Mouse (Mus musculus) CD4-positive, CD25-positive, alpha-beta regulatory T cell, adult 4 months (primary cell): Measurements from ENCODE around the gene Crybg2. TPM values are rescaled to one million over a fixed set of nuclear protein-coding genes. Genes with fewer than 3 reads are reported as not detected.

ENCODE experiments used
- ATAC-seq: one replicate; pipeline ENCODE4 v1.8.0; 2017
- polyA plus RNA-seq, 2 experiments: library from polyadenylated mRNA; unstranded; fragments of 100-300 nt; shearing (Covaris generic); gene quantifications; one replicate each; pipeline ENCODE4 v1.2.1; 2017

Gene Crybg2
- polyA plus RNA-seq, 2 experiments from 2014 or later: 20.9 to 28.2 TPM

DNA sequence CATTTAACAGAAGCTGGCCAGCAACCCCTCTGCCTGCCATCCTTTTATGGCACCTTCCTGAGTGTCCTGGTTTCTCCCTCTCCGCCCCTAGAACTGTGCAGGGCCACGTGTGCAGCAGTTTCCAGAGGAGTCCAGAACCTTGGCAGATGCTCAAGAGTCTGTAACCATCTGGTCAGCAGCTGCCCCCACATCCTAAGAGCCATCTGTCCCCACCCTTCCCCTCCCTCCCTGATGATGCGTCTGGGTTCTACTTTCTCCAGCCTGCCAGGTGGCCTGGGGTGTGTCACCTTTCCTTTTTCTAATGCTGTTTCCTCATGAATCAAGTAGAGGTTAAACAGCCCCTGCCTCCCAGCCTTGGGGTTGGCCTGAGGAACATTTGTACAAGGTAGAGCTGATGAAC lies 61.7 kb downstream of the Crybg2 start:
- ATAC-seq: no peak

DNA sequence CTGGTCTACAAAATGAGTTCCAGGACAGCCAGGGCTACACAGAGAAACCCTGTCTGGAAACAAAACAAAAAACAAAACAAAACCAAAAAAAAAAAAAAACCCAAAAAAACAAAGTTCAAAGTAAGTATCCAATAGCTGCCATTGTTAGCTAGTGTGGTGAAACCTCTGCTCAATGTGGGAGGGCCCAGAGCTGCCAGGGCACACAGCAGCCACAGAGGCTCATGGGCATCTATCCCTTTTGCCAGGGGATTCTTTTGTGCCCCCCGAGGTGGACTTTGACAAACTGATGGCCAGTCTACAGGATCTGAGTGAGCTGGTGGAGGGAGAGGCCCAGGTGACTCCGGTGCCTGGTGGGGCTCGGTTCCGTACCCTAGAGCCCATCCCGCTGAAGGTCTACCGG lies 62.5 kb downstream of the Crybg2 start:
- no peak for ATAC-seq

DNA sequence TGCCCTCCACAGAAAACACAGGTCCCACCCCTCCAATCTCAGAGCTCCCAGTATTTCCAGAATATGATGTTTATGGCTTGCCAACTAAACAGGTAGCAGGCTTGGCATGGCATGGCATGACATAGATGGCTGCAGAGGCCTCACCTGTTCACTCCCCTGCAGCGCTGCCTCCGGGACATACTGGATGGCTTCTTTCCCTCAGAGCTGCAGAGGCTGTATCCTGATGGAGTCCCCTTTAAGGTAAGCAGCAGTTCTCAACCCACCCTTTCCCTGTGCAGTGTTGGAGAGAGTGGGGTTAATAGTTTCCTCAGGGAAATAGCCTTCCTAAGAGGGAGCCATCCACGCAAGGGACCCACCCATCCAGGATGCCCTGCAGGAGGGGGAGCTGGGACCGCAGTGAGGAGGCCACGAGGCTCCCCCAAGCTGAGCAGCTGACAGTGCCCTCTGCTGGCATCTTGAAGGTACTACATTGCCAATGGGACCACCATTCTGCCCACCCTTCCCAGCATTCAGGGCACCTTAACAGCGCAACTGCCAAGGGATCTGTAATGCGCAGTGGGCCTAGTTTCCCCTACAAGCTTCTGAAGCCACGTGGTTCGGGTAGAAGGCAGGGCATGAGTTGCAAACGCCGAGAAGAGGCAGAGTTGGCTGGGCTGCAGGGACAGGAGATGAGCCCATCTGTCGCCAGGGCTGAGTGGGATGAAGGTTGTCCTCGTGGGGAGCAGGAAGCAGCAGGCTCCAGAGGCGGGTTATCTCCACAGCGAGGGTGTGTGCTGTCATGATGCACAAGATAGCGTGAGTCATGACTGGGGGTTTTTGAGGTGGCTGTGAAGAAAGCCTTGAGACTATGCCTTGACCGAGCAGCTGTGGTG lies 63.3 kb downstream of the Crybg2 start:
- peak; percentile 40 for ATAC-seq

DNA sequence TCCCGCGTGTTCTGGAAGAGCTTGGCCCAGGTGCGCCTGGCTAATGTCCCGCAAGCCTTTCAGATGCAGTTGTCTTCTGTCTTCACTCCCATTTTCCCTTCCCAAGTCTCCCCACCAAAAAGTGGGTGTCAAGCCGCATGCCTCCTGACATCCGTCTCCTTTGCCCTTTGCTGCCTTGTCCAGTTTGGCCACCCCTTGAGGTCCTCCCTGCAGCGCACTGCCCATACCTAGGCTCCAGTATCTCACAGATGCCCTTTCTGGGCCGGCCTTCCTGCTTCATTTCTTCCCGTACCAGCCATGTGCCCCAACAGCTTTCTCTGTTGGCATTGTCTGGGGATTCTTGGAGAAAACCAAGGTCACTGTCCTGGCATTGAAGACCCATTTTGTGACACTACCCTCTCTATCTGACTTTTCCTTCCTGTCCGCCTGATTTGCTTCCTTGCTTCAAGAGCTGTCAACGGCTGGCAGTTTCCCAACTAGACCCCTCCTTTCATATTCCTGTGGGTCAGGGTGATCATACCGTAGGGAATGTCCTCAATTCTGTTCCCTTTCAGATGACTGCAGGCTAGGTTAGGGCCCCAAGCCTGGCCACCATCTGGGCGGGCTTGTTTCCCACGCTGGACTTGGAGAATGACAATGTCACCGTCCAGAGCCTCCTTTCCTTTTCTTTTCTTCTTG lies 64.9 kb downstream of the Crybg2 start:
- no peak for ATAC-seq

DNA sequence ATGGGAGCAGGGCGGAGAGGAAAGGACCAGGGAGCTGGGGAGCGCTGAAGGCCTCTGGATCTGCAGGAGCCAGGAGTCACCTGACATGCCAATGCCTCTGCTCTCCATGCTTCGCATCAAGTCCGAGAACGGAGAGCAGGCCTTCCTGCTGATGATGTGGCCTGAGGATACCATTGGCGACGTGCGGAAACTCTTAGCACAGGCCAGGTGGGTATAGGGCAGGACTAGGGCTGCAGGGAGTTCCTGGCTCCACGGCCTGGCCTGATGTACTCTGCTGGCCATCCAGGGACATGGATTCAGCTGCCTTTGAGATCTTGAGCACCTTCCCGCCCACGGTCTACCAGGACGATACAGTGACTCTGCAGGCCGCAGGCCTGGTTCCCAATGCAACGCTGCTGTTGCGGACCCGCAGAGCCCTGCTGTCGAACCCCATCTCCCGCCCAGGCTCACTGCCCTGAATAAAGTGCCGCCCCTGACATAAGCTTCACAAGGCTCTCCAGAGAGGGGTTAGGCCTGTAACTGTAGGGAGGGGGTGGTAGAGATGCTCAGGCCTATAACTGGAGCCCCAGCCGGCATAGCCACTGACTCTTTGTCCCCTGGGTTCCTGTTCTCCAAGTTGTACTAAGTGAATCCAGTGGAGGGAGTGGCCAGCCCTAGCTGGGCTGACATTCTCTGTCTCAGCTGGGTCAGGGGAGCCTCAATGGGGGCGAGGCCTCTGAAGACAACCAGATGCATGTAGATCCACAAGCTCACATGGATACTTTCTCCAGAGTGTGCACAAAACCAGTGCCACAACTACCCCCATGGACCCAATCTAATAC lies 65.9 kb downstream of the Crybg2 start:
- no peak for ATAC-seq

DNA sequence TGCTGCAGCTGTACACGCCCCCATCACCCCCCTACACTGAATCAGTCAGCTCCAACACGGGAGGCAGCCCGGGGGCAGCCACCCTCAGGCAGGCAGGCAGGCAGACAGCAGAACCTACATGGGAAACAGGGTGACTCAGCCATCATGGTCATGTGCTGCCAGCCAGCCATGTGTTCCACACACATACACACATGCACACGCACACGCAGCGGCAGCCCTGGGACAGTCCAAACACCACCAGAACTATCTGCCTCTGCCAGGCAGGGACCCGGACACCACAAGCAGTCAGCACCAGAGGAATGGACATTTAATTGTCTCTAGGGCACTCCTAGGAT lies 66.5 kb downstream of the Crybg2 start:
- ATAC-seq: no peak

DNA sequence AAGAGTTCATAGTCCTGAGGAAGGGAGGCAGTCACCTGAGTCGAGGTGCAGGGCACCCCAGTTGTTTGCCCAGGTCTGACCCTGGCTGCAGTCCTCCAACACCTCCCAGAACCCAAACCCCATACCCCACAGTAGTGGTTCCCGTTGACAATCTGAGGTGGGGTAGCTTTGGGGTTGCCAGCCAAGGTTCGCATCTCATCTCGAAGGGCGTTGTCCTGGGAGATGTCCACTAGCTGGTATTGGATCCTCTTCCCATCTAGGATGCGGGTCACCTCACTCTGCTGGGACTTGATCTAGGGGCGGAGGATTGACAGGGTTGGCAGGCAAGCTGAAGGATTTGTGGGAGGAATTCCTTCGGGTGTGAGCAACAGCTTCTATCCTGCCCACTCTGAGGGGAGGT lies 67.2 kb downstream of the Crybg2 start:
- no peak for ATAC-seq

DNA sequence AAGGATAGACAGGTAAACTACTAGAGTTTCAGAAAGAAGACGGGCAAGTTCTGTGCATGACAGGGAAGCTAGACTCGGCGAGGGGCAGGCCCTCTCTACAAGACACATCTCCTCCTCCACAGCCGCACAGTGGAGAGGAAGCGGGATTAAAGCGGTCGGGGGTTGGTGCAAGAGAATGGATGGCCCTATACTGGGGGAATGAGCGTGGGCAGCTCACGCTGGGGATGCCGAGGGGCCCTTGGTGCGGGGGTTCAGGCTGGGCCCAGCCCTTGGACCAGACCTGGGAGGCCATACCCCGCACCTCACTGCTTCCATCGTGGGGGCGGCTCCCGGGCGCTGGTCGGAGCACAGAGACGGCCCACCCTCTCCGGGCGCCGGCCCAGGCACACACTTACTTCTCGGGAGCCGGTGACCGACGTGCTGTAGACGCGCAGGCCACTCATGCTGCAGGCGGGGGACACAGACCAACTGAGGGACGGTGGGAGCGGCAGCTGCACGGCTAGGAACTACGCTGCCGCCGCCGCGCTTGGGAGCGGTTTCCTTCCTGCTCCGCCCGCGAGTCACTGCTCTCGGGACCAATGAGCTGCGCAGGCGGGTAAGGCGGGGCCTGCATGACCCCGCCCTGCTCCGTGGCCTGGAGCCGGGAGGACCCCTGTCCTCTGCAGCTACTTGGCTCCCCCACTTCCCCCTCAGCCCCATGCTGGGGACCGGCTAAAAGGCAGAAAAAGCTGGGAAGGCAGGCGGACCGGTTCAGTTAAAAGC lies 67.8 kb downstream of the Crybg2 start, which contains the start of gene Sh3bgrl3:
Gene Sh3bgrl3, minus strand, starts transcription at position 569 of the 762 bp plus-strand sequence.
- peak; percentile 85 for ATAC-seq

DNA sequence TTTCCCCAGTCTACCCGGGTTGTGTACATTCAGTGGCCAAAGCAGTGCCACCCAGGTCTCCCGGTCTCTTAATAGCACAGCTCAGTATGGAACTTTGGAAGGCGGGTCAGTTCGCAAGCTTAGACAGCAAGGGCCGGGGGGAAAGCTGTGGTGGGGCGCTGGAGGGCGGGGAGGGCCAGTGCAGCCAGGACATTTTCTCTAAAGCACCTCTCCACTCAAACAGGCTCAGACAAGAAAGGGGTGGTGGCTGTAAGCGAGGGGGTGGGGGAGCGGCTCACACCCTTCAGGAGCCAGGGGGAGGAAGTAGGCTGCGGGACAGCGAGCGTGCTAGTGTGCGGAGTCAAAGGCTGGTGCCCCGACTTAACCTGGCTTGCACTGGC lies 68.4 kb downstream of the Crybg2 start:
- ATAC-seq: peak; percentile 43

DNA sequence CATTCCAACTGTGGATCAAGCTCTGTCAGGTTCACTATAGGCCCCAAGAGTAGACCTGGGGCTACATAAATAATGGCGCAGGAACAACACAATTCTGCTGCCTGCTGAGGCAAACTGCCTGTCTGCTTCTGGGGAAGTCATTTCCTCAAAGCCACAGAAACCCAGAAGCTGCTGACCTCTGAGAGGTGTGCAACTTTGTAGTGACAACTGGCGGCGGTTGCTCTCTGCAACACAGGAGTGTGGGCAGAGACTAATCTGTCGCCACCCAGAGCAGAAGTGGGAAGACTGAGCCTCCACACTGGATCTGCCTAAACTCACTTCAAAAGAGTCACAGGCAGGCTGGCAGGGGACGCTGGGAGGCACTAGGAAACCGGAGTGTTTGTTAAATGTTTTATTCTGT lies 68.9 kb downstream of the Crybg2 start:
- ATAC-seq: no peak

DNA sequence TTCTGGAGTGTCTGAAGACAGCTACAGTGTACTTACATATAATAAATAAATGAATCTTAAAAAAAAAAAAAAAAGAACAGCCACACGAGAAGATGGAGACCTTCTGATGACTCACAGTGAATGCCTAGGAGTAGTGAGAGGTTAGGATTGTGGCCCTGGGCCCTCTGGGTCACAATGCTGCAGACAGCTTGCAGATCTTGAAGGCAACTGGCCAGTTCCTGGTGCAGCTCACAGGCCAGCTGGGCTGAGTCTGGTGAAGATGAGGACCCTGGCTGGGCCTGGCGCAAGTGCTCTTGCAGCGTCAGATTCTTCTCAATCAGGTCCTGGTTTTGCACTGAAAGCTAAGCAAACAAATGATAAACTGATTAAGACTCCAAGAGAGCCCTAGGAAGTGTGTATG lies 71.5 kb downstream of the Crybg2 start:
- ATAC-seq: no peak

DNA sequence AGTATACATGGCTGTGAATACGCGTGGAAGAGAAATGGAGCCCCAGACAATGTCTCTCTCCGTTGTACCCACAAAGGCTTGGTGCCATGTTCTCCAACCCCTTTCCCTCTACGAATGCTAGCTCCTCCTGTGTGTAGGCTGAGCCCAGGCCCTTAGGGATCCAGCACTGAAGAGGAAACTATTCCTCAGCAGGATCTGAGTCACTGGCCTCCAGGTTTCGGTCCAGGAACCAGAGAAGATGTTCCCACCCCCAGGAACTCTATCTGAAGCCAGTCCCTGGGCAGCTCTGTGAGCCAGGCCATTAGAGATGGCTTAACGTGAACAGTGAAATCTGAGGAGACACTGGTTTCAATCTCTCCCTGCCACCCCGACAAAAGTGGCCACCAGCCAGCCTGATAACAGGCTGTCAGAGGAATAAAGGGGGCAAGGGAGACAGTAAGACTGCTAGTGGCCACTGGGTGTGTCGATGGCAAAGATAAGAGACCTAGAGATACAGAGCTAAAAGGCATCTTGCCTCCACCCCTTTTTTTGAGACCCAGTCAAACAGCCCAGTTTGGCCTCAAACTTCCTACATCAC lies 72.0 kb downstream of the Crybg2 start:
- no peak for ATAC-seq

DNA sequence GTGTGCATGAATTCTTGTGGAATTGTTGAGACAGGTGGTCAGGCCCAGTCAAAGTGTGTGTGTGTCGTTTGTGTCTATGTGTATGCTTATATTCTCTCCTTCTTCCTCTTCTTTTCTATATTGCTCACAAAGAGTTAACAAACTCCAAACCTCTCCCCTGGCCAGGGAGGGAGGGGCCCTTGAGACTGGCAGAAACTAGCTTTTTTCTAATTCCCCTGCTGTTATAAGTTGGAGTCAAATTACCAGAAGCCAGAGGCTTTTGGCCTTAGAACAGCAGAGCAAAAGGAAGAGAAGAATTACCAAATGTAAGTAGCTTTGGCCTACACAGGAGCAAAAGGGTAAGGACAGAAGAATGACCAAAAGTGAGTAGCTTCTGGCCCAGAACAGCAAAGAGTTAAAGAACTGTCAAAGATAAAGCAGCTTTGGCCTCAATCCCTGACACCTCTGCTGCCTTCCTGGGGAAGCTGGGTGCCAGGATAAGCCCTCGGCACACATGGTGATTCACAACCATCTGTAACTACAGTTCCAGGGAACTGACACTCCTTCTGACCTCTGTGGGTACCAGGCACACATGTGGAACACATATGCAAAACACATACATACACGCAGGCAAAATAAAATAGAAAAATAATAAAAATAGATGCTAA lies 75.8 kb downstream of the Crybg2 start:
- ATAC-seq: no peak

DNA sequence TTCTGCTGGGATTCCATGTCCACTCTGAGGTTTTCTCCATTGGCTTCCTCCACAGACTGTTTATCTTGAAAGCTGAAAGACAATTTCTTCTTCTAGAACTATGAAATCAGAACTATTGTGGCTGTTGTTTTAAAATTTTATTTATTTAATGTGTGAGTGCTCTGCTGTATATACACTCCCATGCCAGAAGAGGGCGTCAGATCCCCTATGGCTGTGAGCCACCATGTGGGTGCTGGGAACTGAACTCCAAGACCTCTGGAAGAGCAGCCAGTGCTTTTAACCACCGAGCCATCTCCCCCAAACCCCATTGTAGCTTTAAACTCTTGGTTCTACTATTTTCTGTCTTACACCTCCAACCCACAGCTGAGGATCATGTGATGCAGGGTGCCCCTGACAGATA lies 78.2 kb downstream of the Crybg2 start:
- ATAC-seq: no peak

Other genes with a start within 250 kb of the Crybg2 start
- 100 to 1,000 TPM; 118 to 183 TPM for gene Rps6ka1, start 173.0 kb upstream of the Crybg2 start, polyA plus RNA-seq
- gene Hmgn2, start 92.2 kb upstream of the Crybg2 start, polyA plus RNA-seq: 100 to 1,000 TPM; 379 to 453 TPM
- 10 to 100 TPM; 23.5 to 24.3 TPM for gene Dhdds, start 59.9 kb upstream of the Crybg2 start, polyA plus RNA-seq
- gene Lin28a, start 42.0 kb upstream of the Crybg2 start, polyA plus RNA-seq: not detected
- 1 to 10 TPM in 1 of 2 experiments, under 1 TPM in 1; 0.85 to 1.3 TPM for gene Zfp683, start 7.0 kb upstream of the Crybg2 start, polyA plus RNA-seq
- gene Cd52, start 34.3 kb downstream of the Crybg2 start, polyA plus RNA-seq: 1,000 to 10,000 TPM; 2,918 to 3,094 TPM
- 10 to 100 TPM; 31.2 to 54.2 TPM for gene Ubxn11, start 41.8 kb downstream of the Crybg2 start, polyA plus RNA-seq
- gene Sh3bgrl3, start 68.0 kb downstream of the Crybg2 start, polyA plus RNA-seq: 1,000 to 10,000 TPM in 1 of 2 experiments, 100 to 1,000 TPM in 1; 977 to 1,004 TPM
- gene Cep85, start 126.3 kb downstream of the Crybg2 start, polyA plus RNA-seq: 100 to 1,000 TPM in 1 of 2 experiments, 10 to 100 TPM in 1; 72.5 to 166 TPM
- not detected for gene Gm7534, start 142.2 kb downstream of the Crybg2 start, polyA plus RNA-seq
- gene Catsper4, start 166.6 kb downstream of the Crybg2 start, polyA plus RNA-seq: not detected
- not detected for gene Cnksr1, start 177.6 kb downstream of the Crybg2 start, polyA plus RNA-seq
- 1 to 10 TPM in 1 of 2 experiments, not detected in 1; 3.7 TPM for gene E130218I03Rik, start 182.8 kb downstream of the Crybg2 start, polyA plus RNA-seq
- 1 to 10 TPM; 4.3 to 6.8 TPM for gene Zfp593, start 184.8 kb downstream of the Crybg2 start, polyA plus RNA-seq
- not detected for gene Gm30191, start 186.1 kb downstream of the Crybg2 start, polyA plus RNA-seq
- gene Grrp1, start 193.3 kb downstream of the Crybg2 start, polyA plus RNA-seq: not detected
- gene Pdik1l, start 227.1 kb downstream of the Crybg2 start, polyA plus RNA-seq: 10 to 100 TPM; 20.7 to 24.2 TPM